Mouse (Mus musculus) adrenal gland, postnatal 25 days (tissue): Measurements from ENCODE around the gene Gm16429. TPM values are rescaled to one million over a fixed set of nuclear protein-coding genes. Genes with fewer than 3 reads are reported as not detected.
"Not testable (repeated sequence)": the region's sequence is repeated elsewhere in the genome, so short reads cannot be mapped to it uniquely, and the experiment has no call there.

Source experiments
- DNase-seq: peaks from one replicate; pipeline ENCODE4 v3.0.0; 2021; ENCODE audit warnings: mixed read lengths
- long read RNA-seq: library from polyadenylated mRNA; stranded (forward); transcript quantifications from one replicate; pipeline ENCODE4 v2.0.0, GENCODE M21; 2021
- total RNA-seq: library from RNA; stranded (reverse); gene quantifications from 2 replicates; pipeline ENCODE4 v1.2.3, GENCODE M21; 2021

The Gm16429 gene
- not detected in 2 replicates for total RNA-seq
- long read RNA-seq: 0 reads

- not testable (repeated sequence) for DNase-seq
Measured at GRCm38 (mm10) chr5:93928952-93929351, at the start of gene Gm16429. Gene Gm16429 (minus strand): TSS chr5:93929052.

Other genes with a start within 250 kb of the Gm16429 start
- not detected in 2 replicates for gene Gm7792, start 85.3 kb downstream of the Gm16429 start, total RNA-seq
- gene BC061212, start 141.5 kb upstream of the Gm16429 start, total RNA-seq: not detected in 2 replicates
- not detected in 2 replicates for gene Gm6351, start 147.3 kb upstream of the Gm16429 start, total RNA-seq